Mouse (Mus musculus) kidney, embryonic 15.5 days (tissue): ENCODE results near the gene Cdk2ap2. TPM values are rescaled to one million over a fixed set of nuclear protein-coding genes. Genes with fewer than 3 reads are reported as not detected.

Source experiments
- ATAC-seq: fragments of 200-750 bp; cut with Nextera tagmentation; replicated peaks from 2 replicates; pipeline ENCODE4 v1.8.0; 2017; ENCODE audit warnings: moderate TSS enrichment; ENCODE audit not compliant: low FRiP score
- H3K27ac ChIP-seq: fragments of 300-500 bp; sonication (generic); 2 replicates; pipeline ENCODE4 v1.5.1; 2015; ENCODE audit warnings: mild to moderate bottlenecking, inconsistent platforms
- H3K27me3 ChIP-seq: fragments of 300-500 bp; sonication (generic); 2 replicates; pipeline ENCODE4 v1.6.1; 2015; ENCODE audit warnings: inconsistent platforms
- H3K36me3 ChIP-seq: fragments of 300-500 bp; sonication (generic); 2 replicates; pipeline ENCODE4 v1.6.1; 2015; ENCODE audit warnings: inconsistent platforms
- H3K4me1 ChIP-seq: fragments of 300-500 bp; sonication (generic); 2 replicates; pipeline ENCODE4 v1.6.1; 2015; ENCODE audit warnings: inconsistent platforms
- H3K4me2 ChIP-seq: fragments of 300-500 bp; sonication (generic); 2 replicates; pipeline ENCODE4 v1.6.1; 2015; ENCODE audit warnings: moderate library complexity, mild to moderate bottlenecking, inconsistent platforms
- H3K4me3 ChIP-seq: fragments of 300-500 bp; sonication (generic); replicated peaks from 2 replicates; pipeline ENCODE4 v1.5.1; 2015; ENCODE audit warnings: mild to moderate bottlenecking, inconsistent platforms
- H3K9ac ChIP-seq: fragments of 300-500 bp; sonication (generic); 2 replicates; pipeline ENCODE4 v1.6.1; 2015; ENCODE audit warnings: mild to moderate bottlenecking, inconsistent platforms
- H3K9me3 ChIP-seq: fragments of 300-500 bp; sonication (generic); replicated peaks from 2 replicates; pipeline ENCODE4 v1.6.1; 2016; ENCODE audit warnings: inconsistent platforms
- WGBS: fragments of 180-500 bp; shearing (Covaris S2); methylation state at CpG from one replicate; pipeline ENCODE4 v1.1.7; 2015; ENCODE audit warnings: mixed read lengths; 5-methylcytosine and 5-hydroxymethylcytosine counted together
- polyA plus RNA-seq: library from polyadenylated mRNA; unstranded; fragments of >200 nt; fragmentation: Nextera tagmentation; extraction: Ambion mirVana; gene quantifications from 2 replicates; pipeline ENCODE4 v1.2.1, GENCODE M21; 2015

Gene Cdk2ap2
- polyA plus RNA-seq, 1 experiment from 2014 or later = 117 TPM

DNA sequence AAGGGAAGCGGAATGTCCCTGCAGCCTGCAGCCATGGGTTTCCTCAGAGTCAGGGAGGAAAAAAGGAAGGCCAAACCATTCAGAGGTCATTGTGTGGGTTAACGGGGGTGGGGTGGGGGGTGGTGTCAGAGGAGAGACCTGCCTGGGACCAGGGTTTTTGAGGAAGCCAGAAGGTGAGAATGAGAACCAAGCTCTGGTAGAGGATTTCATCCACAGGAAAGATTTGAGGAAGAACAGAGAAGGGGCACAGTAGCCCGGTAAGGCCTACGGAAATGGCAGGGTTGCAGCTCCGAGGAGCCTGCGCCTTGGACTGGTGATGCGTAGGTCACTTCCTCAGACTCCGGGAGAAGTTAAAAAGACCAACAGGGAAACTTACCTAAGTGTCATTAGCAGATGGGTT is 26.2 kb upstream of the Cdk2ap2 start:
- no peak overlapping the region for H3K9ac ChIP-seq
- H3K36me3 ChIP-seq = no peaks in the 10 kb centered on the region
- H3K4me1 ChIP-seq = peaks cover 15% of the 10 kb centered on the region
- no peaks in the 10 kb centered on the region for H3K27me3 ChIP-seq
- H3K27ac ChIP-seq = no peak overlapping the region
- no peaks in the 10 kb centered on the region for H3K9me3 ChIP-seq
- no peak for ATAC-seq
- 81% methylated on average over 8 of the region's 8 CpGs for WGBS
- no peak overlapping the region for H3K4me3 ChIP-seq
- H3K4me2 ChIP-seq = no peak overlapping the region

DNA sequence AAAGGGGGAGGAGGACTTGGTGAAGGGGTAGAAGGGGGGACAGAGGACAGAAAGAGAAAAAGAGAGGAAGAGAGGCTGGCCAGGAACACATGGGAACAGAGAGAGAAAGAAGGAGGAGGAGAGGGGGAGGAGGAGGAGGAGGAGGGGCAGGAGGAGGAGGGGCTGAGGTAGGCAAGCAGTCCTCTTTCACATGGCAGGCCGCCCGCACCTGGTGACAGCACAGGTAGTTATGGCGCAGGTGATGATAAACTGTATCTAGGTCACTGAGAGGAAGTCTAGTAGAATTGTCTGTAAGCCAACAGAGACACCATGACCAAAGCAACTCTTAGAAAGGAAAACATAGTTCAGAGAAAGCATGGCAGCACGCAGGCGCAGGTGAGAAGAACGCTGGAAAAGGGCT is 25.6 kb upstream of the Cdk2ap2 start:
- Histone ChIP-seq H3K27me3 (no peaks in the 10 kb centered on the region), H3K9ac (no peak overlapping the region), H3K9me3 (no peaks in the 10 kb centered on the region), H3K27ac (no peak overlapping the region), H3K4me3 (no peak overlapping the region), H3K36me3 (no peaks in the 10 kb centered on the region), H3K4me1 (peaks cover 15% of the 10 kb centered on the region), H3K4me2 (no peak overlapping the region)
- no peak for ATAC-seq
- 94% methylated on average over 6 of the region's 6 CpGs for WGBS

- H3K36me3 ChIP-seq = no peaks in the 10 kb centered on the region
- H3K4me3 ChIP-seq = no peak overlapping the region
- no peak for ATAC-seq
- no peak overlapping the region for H3K9ac ChIP-seq
- H3K27ac ChIP-seq = no peak overlapping the region
- H3K9me3 ChIP-seq = no peaks in the 10 kb centered on the region
- no peak overlapping the region for H3K4me2 ChIP-seq
- WGBS = 78% methylated on average over 6 of the region's 6 CpGs
- no peaks in the 10 kb centered on the region for H3K27me3 ChIP-seq
- H3K4me1 ChIP-seq = peaks cover 13% of the 10 kb centered on the region
These were observed 24.1 kb upstream of the Cdk2ap2 start for GRCm38 (mm10) chr19:4072706-4073424.

- ATAC-seq = no peak
- Histone ChIP-seq H3K4me1 (peaks cover 6% of the 10 kb centered on the region; the same call in 1 of the 2 replicates), H3K4me2 (no peak overlapping the region), H3K27ac (no peak overlapping the region), H3K9me3 (no peaks in the 10 kb centered on the region), H3K36me3 (no peaks in the 10 kb centered on the region), H3K4me3 (no peak overlapping the region), H3K9ac (no peak overlapping the region), H3K27me3 (no peaks in the 10 kb centered on the region)
- WGBS = 86% methylated on average over 1 of the region's 1 CpGs
These were observed 21.5 kb upstream of the Cdk2ap2 start for GRCm38 (mm10) chr19:4075531-4075930.

GRCm38 (mm10) chr19:4079594-4079993 is 17.4 kb upstream of the Cdk2ap2 start:
- Histone ChIP-seq H3K36me3 (no peaks in the 10 kb centered on the region), H3K9ac (no peak overlapping the region), H3K9me3 (no peaks in the 10 kb centered on the region), H3K4me1 (0 out of 2 replicates have a peak, but pooled peaks cover 4% of the 10 kb centered on the region), H3K4me2 (no peak overlapping the region), H3K27ac (no peak overlapping the region), H3K27me3 (peaks cover 3% of the 10 kb centered on the region; the same call in 1 of the 2 replicates), H3K4me3 (no peak overlapping the region)
- ATAC-seq = no peak
- WGBS = 89% methylated on average over 1 of the region's 1 CpGs

DNA sequence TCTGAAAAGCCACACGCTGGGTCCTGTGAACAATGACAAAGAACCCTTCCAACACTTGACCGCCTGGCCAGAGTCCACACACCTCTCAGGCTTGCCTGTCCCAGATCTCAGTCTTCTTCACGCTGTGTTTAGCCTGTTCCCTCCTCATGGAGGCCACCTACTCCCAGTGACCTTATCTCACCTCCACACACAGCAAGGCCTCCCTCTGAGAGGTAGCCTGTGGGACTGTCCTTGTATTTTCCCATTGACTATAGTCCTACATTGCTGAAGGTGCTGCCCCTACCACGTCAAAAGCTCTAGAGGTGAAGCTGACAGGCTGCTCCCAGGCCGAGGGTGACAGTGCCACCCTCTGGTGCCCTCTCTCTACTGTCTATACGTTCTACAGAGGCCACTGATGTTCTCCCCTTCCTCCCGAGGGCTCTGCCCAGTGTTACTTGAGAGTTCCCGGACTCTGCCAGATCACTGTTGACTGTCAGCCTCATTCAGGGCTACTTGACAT is 16.4 kb upstream of the Cdk2ap2 start:
- peaks cover 3% of the 10 kb centered on the region; the same call in 1 of the 2 replicates for H3K27me3 ChIP-seq
- WGBS = 66% methylated on average over 8 of the region's 8 CpGs
- H3K4me1 ChIP-seq = 0 out of 2 replicates have a peak, but pooled peaks cover 4% of the 10 kb centered on the region
- no peak overlapping the region for H3K9ac ChIP-seq
- ATAC-seq = no peak
- no peak overlapping the region for H3K4me3 ChIP-seq
- H3K27ac ChIP-seq = no peak overlapping the region
- H3K4me2 ChIP-seq = no peak overlapping the region
- H3K9me3 ChIP-seq = no peaks in the 10 kb centered on the region
- no peaks in the 10 kb centered on the region for H3K36me3 ChIP-seq

DNA sequence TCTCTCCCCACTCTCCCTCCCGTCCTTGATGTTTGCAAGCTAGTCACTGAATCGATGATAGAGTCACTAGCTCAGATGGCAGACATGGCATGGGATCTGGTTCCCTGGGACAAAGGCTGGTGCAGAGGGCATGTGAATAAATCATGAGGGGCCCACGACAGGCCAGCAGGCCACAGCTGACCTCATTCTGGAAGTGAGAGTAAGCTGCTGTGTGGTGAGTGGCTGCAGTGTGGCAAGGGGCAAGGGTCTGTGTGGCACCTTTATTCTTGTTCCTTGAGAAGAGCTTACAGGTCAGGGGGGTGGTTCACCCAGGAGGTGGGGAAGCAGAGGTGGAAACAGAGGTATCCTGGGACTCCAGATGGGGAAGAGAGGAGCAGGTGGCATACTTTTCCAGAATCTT is 15.6 kb upstream of the Cdk2ap2 start, which contains the start of gene Cabp2:
Cabp2 (plus strand) TSS at position 185 of the 400 bp plus-strand sequence.
- Histone ChIP-seq H3K9ac (no peak within 1 kb of the TSS), H3K9me3 (no peaks in the 10 kb centered on the region), H3K4me3 (no peak within 1 kb of the TSS), H3K27ac (no peak within 1 kb of the TSS), H3K4me1 (0 out of 2 replicates have a peak, but pooled peaks cover 4% of the 10 kb centered on the region), H3K27me3 (peaks cover 3% of the 10 kb centered on the region; the same call in 1 of the 2 replicates), H3K36me3 (no peaks in the 10 kb centered on the region), H3K4me2 (no peak within 1 kb of the TSS)
- 39% methylated on average over 3 of the region's 3 CpGs for WGBS
- ATAC-seq = 0 out of 2 replicates have a peak, but pooled peaks have one; percentile 41

- H3K9me3 ChIP-seq = no peaks in the 10 kb centered on the region
- ATAC-seq = no peak
- no peak overlapping the region for H3K4me3 ChIP-seq
- H3K4me2 ChIP-seq = no peak overlapping the region
- 83% methylated on average over 11 of the region's 11 CpGs for WGBS
- 0 out of 2 replicates have a peak, but pooled peaks cover 4% of the 10 kb centered on the region for H3K4me1 ChIP-seq
- no peak overlapping the region for H3K27ac ChIP-seq
- no peaks in the 10 kb centered on the region for H3K36me3 ChIP-seq
- no peak overlapping the region for H3K9ac ChIP-seq
- H3K27me3 ChIP-seq = peaks cover 3% of the 10 kb centered on the region; the same call in 1 of the 2 replicates
These were observed 14.6 kb upstream of the Cdk2ap2 start for GRCm38 (mm10) chr19:4082219-4082965.

- Histone ChIP-seq H3K4me1 (0 out of 2 replicates have a peak, but pooled peaks cover 4% of the 10 kb centered on the region), H3K27ac (no peak overlapping the region), H3K4me3 (no peak overlapping the region), H3K36me3 (no peaks in the 10 kb centered on the region), H3K9ac (no peak overlapping the region), H3K27me3 (peaks cover 3% of the 10 kb centered on the region; the same call in 1 of the 2 replicates), H3K4me2 (no peak overlapping the region), H3K9me3 (no peaks in the 10 kb centered on the region)
- WGBS = 88% methylated on average over 7 of the region's 7 CpGs
- ATAC-seq = no peak
These were observed 13.7 kb upstream of the Cdk2ap2 start for GRCm38 (mm10) chr19:4083316-4083715.

DNA sequence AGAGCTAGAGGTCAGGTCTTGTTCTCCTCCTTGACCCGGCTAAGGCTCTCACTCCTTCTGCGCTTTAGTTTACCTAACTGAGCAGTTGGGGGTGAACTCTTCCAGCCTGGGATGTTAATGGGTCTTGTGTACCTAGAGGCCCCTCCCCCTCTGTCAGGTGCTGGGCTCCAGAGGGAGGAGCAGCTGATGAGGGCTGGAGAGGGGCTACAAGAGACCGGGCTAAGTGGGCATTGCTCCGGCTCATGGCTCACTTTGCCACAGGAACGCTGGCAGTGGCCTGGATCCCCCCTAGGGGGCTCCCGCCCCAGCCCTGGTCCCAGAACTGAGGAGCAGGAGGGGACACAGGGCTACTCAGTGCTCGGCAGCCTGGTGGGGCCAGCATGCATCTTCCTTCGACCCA is 13.2 kb upstream of the Cdk2ap2 start:
- Histone ChIP-seq H3K27me3 (peaks cover 3% of the 10 kb centered on the region; the same call in 1 of the 2 replicates), H3K4me2 (no peak overlapping the region), H3K27ac (no peak overlapping the region), H3K4me3 (no peak overlapping the region), H3K4me1 (0 out of 2 replicates have a peak, but pooled peaks cover 4% of the 10 kb centered on the region), H3K9ac (no peak overlapping the region), H3K36me3 (no peaks in the 10 kb centered on the region), H3K9me3 (no peaks in the 10 kb centered on the region)
- ATAC-seq = peak; percentile 49
- WGBS = 38% methylated on average over 8 of the region's 8 CpGs

DNA sequence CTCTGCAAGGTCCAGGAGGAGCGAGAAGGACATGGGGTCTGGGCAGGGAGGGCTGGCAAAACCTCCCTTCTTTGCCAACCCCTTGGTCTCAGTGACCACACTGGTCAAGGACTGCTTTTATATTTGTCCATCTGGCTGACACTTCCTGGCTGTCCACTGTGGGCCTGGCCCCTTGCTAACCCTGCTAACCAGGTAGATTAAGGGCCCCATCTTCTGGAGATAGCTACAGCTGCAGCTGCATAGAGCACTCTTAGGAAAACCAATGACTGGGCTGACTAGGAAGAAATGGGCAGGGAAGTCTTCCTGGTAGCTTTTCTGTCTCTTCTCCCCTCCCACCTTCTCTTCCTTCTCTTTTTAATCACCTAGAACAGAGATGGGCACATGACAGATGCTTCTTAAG is 12.0 kb upstream of the Cdk2ap2 start:
- H3K4me2 ChIP-seq = no peak overlapping the region
- no peak overlapping the region for H3K4me3 ChIP-seq
- peaks cover 3% of the 10 kb centered on the region; the same call in 1 of the 2 replicates for H3K27me3 ChIP-seq
- no peaks in the 10 kb centered on the region for H3K36me3 ChIP-seq
- no peak for ATAC-seq
- H3K27ac ChIP-seq = no peak overlapping the region
- H3K9ac ChIP-seq = no peak overlapping the region
- H3K9me3 ChIP-seq = no peaks in the 10 kb centered on the region
- whole genome bisulfite sequencing = 100% methylated on average over 1 of the region's 1 CpGs
- 0 out of 2 replicates have a peak, but pooled peaks cover 4% of the 10 kb centered on the region for H3K4me1 ChIP-seq

DNA sequence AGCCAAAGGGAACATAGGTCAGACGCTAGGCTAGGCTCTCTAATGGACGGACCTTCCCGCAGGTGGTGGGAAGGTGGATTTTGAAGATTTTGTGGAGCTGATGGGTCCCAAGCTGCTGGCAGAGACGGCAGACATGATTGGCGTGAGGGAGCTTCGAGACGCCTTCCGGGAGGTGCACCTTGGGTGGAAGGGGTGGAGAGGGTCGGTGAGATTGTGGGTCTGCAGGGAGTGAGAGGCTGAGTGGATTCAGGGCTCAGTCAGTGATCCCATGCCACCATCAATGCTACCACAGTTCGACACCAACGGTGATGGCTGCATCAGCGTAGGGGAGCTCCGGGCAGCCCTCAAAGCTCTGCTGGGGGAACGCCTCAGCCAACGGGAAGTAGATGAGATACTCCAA is 10.8 kb upstream of the Cdk2ap2 start:
- H3K36me3 ChIP-seq = no peaks in the 10 kb centered on the region
- H3K4me1 ChIP-seq = 0 out of 2 replicates have a peak, but pooled peaks cover 4% of the 10 kb centered on the region
- H3K9me3 ChIP-seq = no peaks in the 10 kb centered on the region
- H3K27me3 ChIP-seq = peaks cover 3% of the 10 kb centered on the region; the same call in 1 of the 2 replicates
- no peak overlapping the region for H3K27ac ChIP-seq
- 90% methylated on average over 15 of the region's 15 CpGs for WGBS
- H3K9ac ChIP-seq = no peak overlapping the region
- H3K4me3 ChIP-seq = no peak overlapping the region
- no peak for ATAC-seq
- H3K4me2 ChIP-seq = no peak overlapping the region
